Mouse (Mus musculus) liver, adult (tissue): ENCODE measurements around the gene C7.
A peak's percentile ranks its signal among the peaks of the same experiment; 100 is the strongest.

Experiments
- GATA4 ChIP-seq: IDR thresholded peaks from 2 replicates; pipeline ENCODE4 v1.6.1; 2014; ENCODE audit warnings: mild to moderate bottlenecking, low read length; ENCODE audit not compliant: insufficient replicate concordance

Gene C7

DNA sequence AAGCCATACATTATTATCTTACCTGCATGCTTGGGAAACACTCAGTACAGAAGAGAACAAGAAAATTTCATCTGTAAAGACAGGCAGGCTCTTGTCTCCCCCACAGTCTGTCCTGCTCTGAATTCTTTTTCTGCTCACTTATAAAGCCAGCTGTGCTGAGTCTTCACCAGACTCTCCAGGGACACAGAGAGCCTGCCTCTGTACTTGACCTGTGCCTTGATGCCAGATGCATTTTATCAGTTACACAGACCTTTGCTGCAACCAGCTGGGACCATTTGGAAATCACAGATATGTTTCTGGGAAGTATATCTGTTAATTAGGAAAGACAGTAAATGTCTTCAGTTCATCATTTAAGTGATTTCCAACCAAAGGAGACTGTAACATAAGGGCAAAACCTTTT is at the start of gene C7:
C7 (minus strand) TSS at position 106 of the 400 bp plus-strand sequence.
- TF ChIP-seq GATA4, result no peak

- no peak for TF ChIP-seq GATA4
Observed at GRCm38 (mm10) chr15:5112651-5113050, 49.1 kb upstream of the C7 start.

- TF ChIP-seq GATA4, result no peak; the same call in 1 of the 2 replicates
Observed at GRCm38 (mm10) chr15:5108655-5109040, 45.1 kb upstream of the C7 start.

DNA sequence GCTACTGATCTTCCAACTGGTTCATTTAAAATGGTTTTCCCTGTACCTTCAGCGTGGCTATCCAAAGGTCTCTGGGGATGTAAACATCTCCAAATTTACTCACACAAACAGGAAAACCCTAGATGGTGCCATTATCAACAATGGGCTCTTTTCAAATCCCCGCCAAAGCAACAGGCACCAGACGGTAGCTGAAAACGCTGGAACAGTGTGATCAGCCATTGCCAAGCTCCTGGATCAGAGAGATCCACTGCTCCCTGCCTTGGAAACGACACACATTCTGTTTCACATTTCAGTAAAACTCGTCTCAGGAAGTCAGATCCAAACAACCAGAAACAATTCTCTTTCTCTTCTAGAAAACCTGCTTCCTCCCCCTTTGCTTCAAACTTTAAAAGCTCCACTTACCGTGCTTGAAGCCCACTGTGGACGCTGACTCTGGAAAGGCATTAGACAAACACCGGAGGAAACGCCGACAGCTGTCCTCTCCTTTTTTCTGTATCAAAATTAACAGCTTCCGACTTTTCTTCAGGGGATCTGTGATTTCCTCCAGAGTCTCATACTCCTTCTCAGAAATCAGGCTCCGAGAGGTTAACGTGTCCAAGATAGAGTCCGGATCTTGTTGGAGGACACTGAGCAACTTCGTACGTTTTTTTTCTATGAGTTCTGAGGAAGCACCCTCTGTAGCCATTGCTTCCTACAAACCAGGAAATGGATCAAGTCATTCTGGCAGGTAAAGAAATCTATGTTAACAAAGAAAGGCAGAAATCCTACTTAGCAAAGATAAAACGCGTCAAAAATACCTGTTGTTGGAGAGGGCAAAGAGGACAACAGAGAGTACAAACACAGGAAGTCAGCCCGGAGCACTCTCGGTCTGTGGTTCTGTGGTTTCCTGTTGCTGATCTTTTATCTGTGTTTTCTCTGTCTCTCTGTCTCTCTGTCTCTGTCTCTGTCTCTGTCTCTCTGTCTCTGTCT is 44.4 kb upstream of the C7 start, which contains the start of gene Card6:
Card6 (minus strand) TSS at position 854 of the 969 bp plus-strand sequence.
- peak; percentile 68 for TF ChIP-seq GATA4

DNA sequence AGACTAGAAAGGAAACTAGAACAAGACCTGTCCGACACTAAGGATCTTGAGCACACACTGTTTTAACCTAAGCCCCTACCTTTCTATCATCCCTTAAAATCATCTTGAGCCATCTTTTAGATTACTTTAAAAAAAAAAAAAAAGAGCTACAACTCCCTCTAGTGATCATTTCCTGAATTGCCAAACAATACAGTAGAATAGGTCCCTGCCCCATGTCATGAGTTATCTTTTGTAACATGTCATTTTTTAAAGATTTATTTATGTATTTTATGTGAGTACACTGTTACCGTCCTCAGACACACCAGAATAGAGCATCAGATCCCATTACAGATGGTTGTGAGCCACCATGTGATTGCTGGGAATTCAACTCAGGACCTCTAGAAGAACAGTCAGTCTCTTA is 42.8 kb upstream of the C7 start:
- TF ChIP-seq GATA4, result no peak

GRCm38 (mm10) chr15:5105891-5106290 is 42.4 kb upstream of the C7 start:
- no peak for TF ChIP-seq GATA4

GRCm38 (mm10) chr15:5102312-5102711 is 38.8 kb upstream of the C7 start:
- no peak for TF ChIP-seq GATA4

- no peak for TF ChIP-seq GATA4
Observed at GRCm38 (mm10) chr15:5097376-5097775, 33.8 kb upstream of the C7 start.

DNA sequence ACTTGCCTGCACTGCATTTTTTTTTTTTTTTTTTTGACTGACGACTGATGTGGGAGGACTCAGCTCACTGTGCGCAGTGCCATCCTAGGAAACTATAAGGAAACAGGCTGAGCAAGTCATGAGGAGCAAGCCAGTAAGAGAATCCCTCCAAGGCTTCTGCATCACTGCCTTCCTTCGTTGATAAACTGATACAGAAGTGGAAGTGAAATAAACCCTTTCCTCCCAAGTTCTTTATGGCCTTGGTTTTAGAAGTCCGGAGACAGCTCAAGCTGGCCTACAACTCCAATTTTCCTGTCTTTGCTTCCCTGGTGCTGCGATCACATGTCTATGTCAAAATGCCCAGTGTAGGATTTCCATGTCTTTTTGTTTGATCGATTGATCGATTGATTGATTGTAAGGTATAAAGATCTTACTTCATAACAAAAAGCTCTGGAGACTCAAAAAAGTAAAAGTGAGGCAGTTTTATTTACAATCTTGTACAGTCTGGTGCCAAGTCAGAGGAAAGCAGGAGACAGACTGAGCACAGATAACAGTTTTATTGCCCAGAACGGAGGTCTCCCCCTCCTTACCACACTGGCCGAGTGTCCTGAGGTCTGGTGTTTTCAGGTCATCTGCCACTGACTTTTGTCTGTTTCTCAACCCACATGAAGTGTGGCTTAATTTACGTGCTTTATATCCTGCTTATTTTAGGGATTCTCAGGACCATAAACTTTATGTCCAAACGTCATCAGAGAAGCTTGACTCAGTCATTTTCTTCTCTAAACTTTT is 32.2 kb upstream of the C7 start:
- TF ChIP-seq GATA4, result no peak

DNA sequence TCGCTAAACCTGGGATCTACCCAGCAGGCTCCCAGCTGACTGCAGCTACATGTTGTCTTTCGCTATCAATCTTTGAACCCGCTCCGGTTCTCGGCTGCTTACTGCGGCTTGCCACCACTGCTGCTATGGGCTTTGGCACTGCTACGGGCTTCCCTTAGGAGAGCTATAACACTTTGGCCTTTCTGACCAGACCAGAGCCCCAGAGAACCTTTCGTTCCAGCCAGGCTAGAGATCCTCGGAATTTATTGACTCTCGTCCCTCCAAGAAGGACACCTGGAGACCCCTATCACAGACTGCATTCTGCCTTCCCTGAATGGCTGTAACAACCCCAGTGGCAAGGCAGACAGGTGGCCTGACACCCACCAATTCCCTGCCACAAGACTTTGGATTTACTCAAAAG is 26.6 kb upstream of the C7 start:
- no peak for TF ChIP-seq GATA4

DNA sequence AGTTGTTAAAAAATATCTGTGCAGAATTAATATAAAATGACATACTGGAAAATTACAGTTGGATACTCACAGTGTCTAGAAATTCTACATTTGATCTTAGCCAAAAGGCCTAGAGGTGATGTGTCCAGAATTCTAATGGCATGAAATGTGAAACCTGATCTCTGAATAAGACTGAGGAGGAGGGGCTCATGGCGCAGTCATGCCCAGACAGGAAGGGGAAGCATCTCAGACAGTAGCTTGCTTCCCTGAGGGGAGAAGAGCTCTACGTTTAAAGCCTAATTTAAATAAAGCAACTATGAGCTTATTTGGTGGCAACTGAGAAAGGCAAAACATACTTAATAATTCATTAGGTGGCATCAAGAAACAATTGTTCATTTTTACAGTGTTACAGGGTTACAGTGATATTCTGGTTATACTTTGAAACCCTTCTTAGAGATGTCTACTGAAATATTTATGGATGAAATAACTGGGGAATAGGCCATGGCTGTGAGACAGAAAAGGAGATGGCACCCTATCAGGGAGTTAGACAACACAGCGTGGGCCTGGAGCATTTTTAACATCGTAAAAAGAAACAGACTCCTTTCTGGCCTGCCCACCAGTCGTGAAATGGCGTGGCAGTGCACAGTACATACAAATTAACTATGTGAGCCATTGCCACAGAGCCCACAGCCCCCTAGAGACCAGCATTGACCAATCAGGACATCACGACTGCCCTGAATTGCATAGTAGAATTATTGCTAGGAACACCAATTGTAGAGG is 25.5 kb upstream of the C7 start:
- TF ChIP-seq GATA4, result no peak

- no peak for TF ChIP-seq GATA4
Observed at GRCm38 (mm10) chr15:5086162-5086561, 22.6 kb upstream of the C7 start.

DNA sequence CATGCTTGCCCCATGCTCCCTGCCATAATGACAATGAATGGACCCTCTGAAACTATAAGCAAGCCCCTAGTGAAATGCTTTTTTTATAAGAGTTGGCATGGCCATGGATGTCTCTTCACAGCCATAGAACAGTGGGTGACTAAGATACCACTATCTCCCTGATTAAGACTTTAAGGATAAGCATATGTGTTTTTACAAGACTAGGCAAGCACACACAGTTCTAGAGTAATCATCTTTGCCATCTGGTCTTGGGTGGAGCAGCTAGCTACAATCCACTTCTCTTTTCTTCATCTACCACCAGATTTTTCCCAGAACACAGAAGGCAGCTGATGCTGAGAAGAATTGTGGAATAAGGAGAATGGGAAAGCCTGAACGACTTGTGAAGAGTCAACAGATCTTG is 17.7 kb upstream of the C7 start:
- no peak for TF ChIP-seq GATA4

DNA sequence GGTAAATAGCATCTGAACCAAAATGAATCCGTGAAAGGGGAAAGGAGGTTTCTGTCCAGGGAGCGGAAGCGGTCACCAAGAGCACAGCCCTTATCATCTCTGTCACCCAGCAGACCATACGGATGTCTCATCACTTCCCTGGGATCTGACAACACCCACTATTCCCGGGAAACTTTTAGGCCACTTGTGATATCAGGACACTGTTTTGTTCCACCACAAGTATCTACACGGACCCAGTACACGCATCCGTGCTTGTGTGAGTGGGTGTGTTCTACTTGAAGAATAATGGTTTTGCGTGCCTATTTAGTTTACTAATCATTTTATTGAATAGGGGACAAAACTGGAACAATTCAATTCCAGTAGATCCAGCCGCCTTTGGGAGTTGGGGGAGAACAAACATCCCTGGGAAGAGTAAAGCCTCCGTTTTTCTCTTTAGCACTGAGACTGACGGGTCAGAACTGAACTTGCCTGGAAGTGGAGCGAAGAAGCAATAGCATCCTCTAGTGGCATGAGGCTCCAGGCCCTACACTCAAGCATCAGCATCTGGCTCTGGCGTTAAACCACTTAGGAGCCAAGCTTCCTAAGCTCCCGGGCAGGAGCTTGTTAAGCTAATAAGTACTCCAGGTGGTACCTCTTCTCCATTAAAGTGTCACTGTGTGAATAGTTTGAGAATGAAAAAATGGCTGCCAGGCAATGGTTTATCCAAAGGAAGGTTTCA is 5.4 kb upstream of the C7 start:
- no peak for TF ChIP-seq GATA4

DNA sequence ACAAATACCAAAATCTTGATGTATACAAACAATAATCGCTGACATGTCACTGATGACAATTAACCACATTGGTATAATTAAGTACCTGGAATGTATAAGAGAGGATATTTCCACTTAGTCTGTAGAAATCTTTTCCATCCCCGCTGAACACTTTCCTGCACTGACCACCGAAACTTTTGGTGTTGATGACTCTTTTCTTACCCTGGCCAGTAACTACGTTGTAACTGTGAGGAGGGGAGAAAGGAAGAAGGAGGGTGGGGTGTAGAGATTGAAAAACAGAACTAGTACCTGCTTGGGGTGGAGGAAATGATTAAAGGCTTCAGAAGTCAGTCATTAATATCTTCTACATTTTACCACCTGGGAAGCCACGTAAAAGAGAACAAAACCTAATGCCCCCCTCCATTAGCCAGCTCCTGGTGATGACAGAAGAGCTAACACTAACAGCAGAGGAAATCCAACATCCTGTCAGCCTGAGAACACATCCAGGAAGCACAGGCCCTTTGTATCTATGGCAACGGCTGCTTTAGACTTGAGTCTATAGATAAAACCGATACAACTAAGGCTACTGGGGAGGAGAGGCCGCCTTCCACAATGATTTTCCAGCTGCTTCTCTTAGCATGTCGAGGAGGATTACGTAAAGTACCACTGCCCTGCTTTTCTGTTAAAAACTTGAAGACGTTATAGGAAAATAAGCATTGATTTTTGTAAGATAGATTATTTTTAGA is 17.8 kb downstream of the C7 start:
- TF ChIP-seq GATA4, result no peak

GRCm38 (mm10) chr15:5029256-5029655 is 34.3 kb downstream of the C7 start:
- TF ChIP-seq GATA4, result no peak
